Mouse (Mus musculus) CH12F3 (cell line): ENCODE results near the gene Smim24.

Experiments
- in situ Hi-C: fragments of 300-500 bp; cut with MboI; formaldehyde crosslinking; loops from 2 replicates; pipeline ENCODE4 v1.14.3; 2020; ENCODE audit warnings: low sequenced_read_pairs

The Smim24 gene

GRCm38 (mm10) chr10:81392781-81393185 is at the start of gene Smim24:
Gene Smim24, plus strand, starts transcription at chr10:81393051.
- in situ Hi-C loops, result no loop called here

GRCm38 (mm10) chr10:81344421-81345161 is 48.3 kb upstream of the Smim24 start:
- in situ Hi-C loops, result loop anchor here (5.0 to 10.0 kb wide), 2 partner anchors 57 to 150 kb away; no protein-coding TSS in a partner anchor

- in situ Hi-C loops, result loop anchor here (10.0 kb wide), 1 partner anchor 150 kb away; no protein-coding TSS in a partner anchor
Observed at GRCm38 (mm10) chr10:81345162-81345534, 47.7 kb upstream of the Smim24 start.

GRCm38 (mm10) chr10:81346453-81347067 is 46.3 kb upstream of the Smim24 start:
- in situ Hi-C loops, result loop anchor here (10.0 kb wide), 1 partner anchor 152 kb away; no protein-coding TSS in a partner anchor

GRCm38 (mm10) chr10:81349146-81349545 is 43.7 kb upstream of the Smim24 start:
- in situ Hi-C loops, result loop anchor here (10.0 kb wide), 1 partner anchor 154 kb away; no protein-coding TSS in a partner anchor

GRCm38 (mm10) chr10:81349961-81350350 is 42.9 kb upstream of the Smim24 start:
- in situ Hi-C loops, result loop anchor here (10.0 kb wide), 1 partner anchor 155 kb away; no protein-coding TSS in a partner anchor

- in situ Hi-C loops, result no loop called here
Observed at GRCm38 (mm10) chr10:81350351-81351063, 42.3 kb upstream of the Smim24 start, which contains the start of gene Hmg20b. Gene Hmg20b, minus strand, starts transcription at chr10:81350480.

- in situ Hi-C loops, result no loop called here
Observed at GRCm38 (mm10) chr10:81351678-81352291, 41.1 kb upstream of the Smim24 start.

GRCm38 (mm10) chr10:81354738-81355477 is 37.9 kb upstream of the Smim24 start:
- in situ Hi-C loops, result no loop called here

- in situ Hi-C loops, result no loop called here
Observed at GRCm38 (mm10) chr10:81355533-81355932, 37.3 kb upstream of the Smim24 start.

GRCm38 (mm10) chr10:81356352-81356990 is 36.4 kb upstream of the Smim24 start:
- in situ Hi-C loops, result no loop called here

GRCm38 (mm10) chr10:81356991-81357844 is 35.6 kb upstream of the Smim24 start, which contains the start of gene Mfsd12:
Gene Mfsd12, plus strand, starts transcription at chr10:81357491.
- in situ Hi-C loops, result no loop called here

- in situ Hi-C loops, result no loop called here
Observed at GRCm38 (mm10) chr10:81358209-81358608, 34.6 kb upstream of the Smim24 start.

GRCm38 (mm10) chr10:81358841-81359240 is 34.0 kb upstream of the Smim24 start:
- in situ Hi-C loops, result no loop called here

- in situ Hi-C loops, result no loop called here
Observed at GRCm38 (mm10) chr10:81360721-81361120, 32.1 kb upstream of the Smim24 start.

- in situ Hi-C loops, result no loop called here
Observed at GRCm38 (mm10) chr10:81362336-81362949, 30.4 kb upstream of the Smim24 start.

- in situ Hi-C loops, result no loop called here
Observed at GRCm38 (mm10) chr10:81363436-81364346, 29.2 kb upstream of the Smim24 start.
